Comparison of ENCODE assay signal across 9 mouse cellular contexts in genomic region chr10:81143157-81143633, GRCm38 (mm10). TPM values are rescaled to one million over a fixed set of nuclear protein-coding genes. Genes with fewer than 3 reads are reported as not detected.
DNase-seq lines count a peak whose midpoint lies in the region; ATAC-seq and TF ChIP-seq lines count a peak whose summit lies in the region.
"Had no signal": no experiment of that assay in that cellular context is flagged by ENCODE, and none has a peak within 500 bp of the region (broad histone marks: within the 10 kb centered on the region; RNA-seq: fewer than 3 reads in every experiment).

No protein-coding gene starts in this region.

- intact Hi-C loops in left cerebral cortex, postnatal 4 days (cut with DNase I), result no loop called here

- H3K4me2 ChIP-seq in hindbrain, embryonic 13.5 days, result no peak overlapping the region
- no peak overlapping the region for H3K4me2 ChIP-seq in hindbrain, embryonic 11.5 days (replicated peaks; ENCODE audit: low read depth, low read length)
- no peak overlapping the region for H3K4me2 ChIP-seq in liver, embryonic 14.5 days (ENCODE audit: low read depth)
- H3K4me2 ChIP-seq: limb, embryonic 12.5 days had no signal

- no peak for TF ChIP-seq CTCF in G1E (IDR thresholded peaks at IDR 0.05; ENCODE audit: low read depth, low read length)
- peak; percentile 21; the same call in 1 of the 2 replicates for TF ChIP-seq CTCF in liver, embryonic 14.5 days (IDR thresholded peaks at IDR 0.05; ENCODE audit: low read depth)

- no peak for DNase-seq in hindbrain, embryonic 11.5 days (ENCODE audit: low spot score)
- no peak for DNase-seq in G1E (ENCODE audit: low spot score)
- peak; percentile 66 for DNase-seq in brain, adult 2 months (ENCODE audit: low read depth, low spot score)
- no peak for DNase-seq in liver, embryonic 14.5 days (ENCODE audit: low read depth in 3 of 3, low spot score in 3 of 3)
- no peak for DNase-seq in spleen, postnatal 4 days (ENCODE audit: low spot score in 2 of 2)
- no peak for DNase-seq in left cerebral cortex, postnatal 4 days

- H3K36me3 ChIP-seq in hindbrain, embryonic 13.5 days, result peaks cover 49% of the 10 kb centered on the region
- H3K36me3 ChIP-seq in hindbrain, embryonic 11.5 days (ENCODE audit: control insufficient read depth, insufficient read depth, low read length), result peaks cover 31% of the 10 kb centered on the region
- H3K36me3 ChIP-seq in G1E (replicated peaks), result peaks cover 98% of the 10 kb centered on the region
- H3K36me3 ChIP-seq in liver, embryonic 14.5 days (replicated peaks; ENCODE audit: control insufficient read depth, insufficient read depth, low read depth), result peaks cover 63% of the 10 kb centered on the region

- H3K27me3 ChIP-seq in hindbrain, embryonic 13.5 days, result no peaks in the 10 kb centered on the region
- no peaks in the 10 kb centered on the region for H3K27me3 ChIP-seq in hindbrain, embryonic 11.5 days (ENCODE audit: control insufficient read depth, insufficient read depth, low read length)
- no peaks in the 10 kb centered on the region for H3K27me3 ChIP-seq in G1E (ENCODE audit: insufficient read depth, low read length)
- no peaks in the 10 kb centered on the region for H3K27me3 ChIP-seq in liver, embryonic 14.5 days (ENCODE audit: control insufficient read depth, insufficient read depth, low read length)
- H3K27me3 ChIP-seq: limb, embryonic 12.5 days had no signal

- H3K9me3 ChIP-seq in hindbrain, embryonic 13.5 days, result no peaks in the 10 kb centered on the region
- no peaks in the 10 kb centered on the region for H3K9me3 ChIP-seq in hindbrain, embryonic 11.5 days (ENCODE audit: control insufficient read depth, low read length)
- peaks cover 23% of the 10 kb centered on the region for H3K9me3 ChIP-seq in G1E (replicated peaks)
- H3K9me3 ChIP-seq in liver, embryonic 14.5 days (ENCODE audit: control insufficient read depth, low read length), result no peaks in the 10 kb centered on the region
- H3K9me3 ChIP-seq: limb, embryonic 12.5 days had no signal

- no peak overlapping the region for H3K4me3 ChIP-seq in hindbrain, embryonic 13.5 days
- no peak overlapping the region for H3K4me3 ChIP-seq in hindbrain, embryonic 11.5 days (ENCODE audit: low read depth, low read length)
- peak overlapping the region; percentile 27; the same call in 1 of the 2 replicates for H3K4me3 ChIP-seq in G1E (ENCODE audit: low read depth, low read length)
- no peak overlapping the region for H3K4me3 ChIP-seq in liver, embryonic 14.5 days (ENCODE audit: insufficient read depth in 1 of 2, low read depth in 2 of 2, low read length in 2 of 2)
- H3K4me3 ChIP-seq: limb, embryonic 12.5 days had no signal

- H3K9ac ChIP-seq in hindbrain, embryonic 13.5 days, result peak overlapping the region; percentile 49
- no peak overlapping the region for H3K9ac ChIP-seq in hindbrain, embryonic 11.5 days (ENCODE audit: low read depth, low read length)
- H3K9ac ChIP-seq in liver, embryonic 14.5 days (replicated peaks), result no peak overlapping the region
- H3K9ac ChIP-seq: limb, embryonic 12.5 days had no signal

- WGBS in hindbrain, embryonic 13.5 days, result 91% methylated on average over 7 of the region's 7 CpGs
- 96% methylated on average over 7 of the region's 7 CpGs for WGBS in hindbrain, embryonic 11.5 days
- WGBS in liver, embryonic 14.5 days (ENCODE audit: insufficient replicate concordance), result 77% methylated on average over 7 of the region's 7 CpGs

- peak overlapping the region; percentile 44; the same call in 1 of the 2 replicates for H3K27ac ChIP-seq in hindbrain, embryonic 13.5 days
- H3K27ac ChIP-seq in hindbrain, embryonic 11.5 days (ENCODE audit: low read depth, low read length), result no peak overlapping the region; the same call in 1 of the 2 replicates
- no peak overlapping the region for H3K27ac ChIP-seq in liver, embryonic 14.5 days
- H3K27ac ChIP-seq: limb, embryonic 12.5 days had no signal

- no peak for ATAC-seq in hindbrain, embryonic 13.5 days (ENCODE audit: low FRiP score)
- no peak for ATAC-seq in hindbrain, embryonic 11.5 days (ENCODE audit: low FRiP score)
- ATAC-seq in G1E (ENCODE audit: extremely low read depth, insufficient number of reproducible peaks, low FRiP score, poor library complexity, severe bottlenecking), result no peak
- no peak for ATAC-seq in liver, embryonic 14.5 days (ENCODE audit: insufficient read depth)
- no peak for ATAC-seq in frontal cortex, adult (ENCODE audit: low TSS enrichment)

- TF ChIP-seq EP300 in liver, embryonic 14.5 days (IDR thresholded peaks at IDR 0.05; ENCODE audit: low read depth), result no peak

- peaks cover 60% of the 10 kb centered on the region for H3K4me1 ChIP-seq in hindbrain, embryonic 13.5 days (replicated peaks)
- peaks cover 18% of the 10 kb centered on the region for H3K4me1 ChIP-seq in hindbrain, embryonic 11.5 days (replicated peaks; ENCODE audit: control insufficient read depth, insufficient read depth, low read length)
- H3K4me1 ChIP-seq in G1E (ENCODE audit: insufficient read depth, low read depth, low read length), result peaks cover 94% of the 10 kb centered on the region
- peaks cover 32% of the 10 kb centered on the region in 2 experiments for H3K4me1 ChIP-seq in liver, embryonic 14.5 days (replicated peaks; ENCODE audit: control insufficient read depth in 2 of 2, insufficient read depth in 2 of 2, low read length in 1 of 2)

RNA-seq across cellular contexts. Expression of gene Zbtb7a, which starts 8.2 kb away (rescaled TPM):
- 13.2 and 13.5 TPM in 2 replicates for polyA plus RNA-seq in hindbrain, embryonic 13.5 days (2015; fragmentation: Nextera tagmentation; extraction: Ambion mirVana)
- 6.6 and 7.9 TPM in 2 replicates for polyA plus RNA-seq in hindbrain, embryonic 11.5 days (2014; fragmentation: Nextera tagmentation; extraction: Ambion mirVana)
- total RNA-seq in G1E (2014; fragmentation: Nextera tagmentation) (27.7 and 31.1 TPM in 2 replicates), G1E (2017) (6.4 and 7.1 TPM in 2 replicates)
- 75.7 and 79.1 TPM in 2 replicates for polyA plus RNA-seq in G1E (2012)
- polyA plus RNA-seq in liver, embryonic 14.5 days (2012; rRNA removed), result 15.2 and 16.3 TPM in 2 replicates
- 25.1 and 30.8 TPM in 2 replicates for polyA plus RNA-seq in liver, embryonic 14.5 days (2014; fragmentation: Nextera tagmentation; extraction: Ambion mirVana)
- 10 to 100 TPM; 23.3 to 24.7 TPM for total RNA-seq in left cerebral cortex, postnatal 4 days (2021)

RNA-seq across cellular contexts. Expression of gene Pias4, which starts 24.5 kb away (rescaled TPM):
- 58.4 and 62.3 TPM in 2 replicates for polyA plus RNA-seq in hindbrain, embryonic 13.5 days (2015; fragmentation: Nextera tagmentation; extraction: Ambion mirVana)
- 52.7 and 54.1 TPM in 2 replicates for polyA plus RNA-seq in hindbrain, embryonic 11.5 days (2014; fragmentation: Nextera tagmentation; extraction: Ambion mirVana)
- total RNA-seq in G1E (2014; fragmentation: Nextera tagmentation) (28.6 and 34.4 TPM in 2 replicates), G1E (2017) (21.2 and 24.8 TPM in 2 replicates)
- polyA plus RNA-seq in G1E (2012), result 62.7 and 70.5 TPM in 2 replicates
- polyA plus RNA-seq in liver, embryonic 14.5 days (2012; rRNA removed), result 11.2 and 13.2 TPM in 2 replicates
- polyA plus RNA-seq in liver, embryonic 14.5 days (2014; fragmentation: Nextera tagmentation; extraction: Ambion mirVana), result 14.9 and 19.0 TPM in 2 replicates
- 10 to 100 TPM; 29.6 to 30.4 TPM for total RNA-seq in left cerebral cortex, postnatal 4 days (2021)

RNA-seq across cellular contexts. Expression of gene Eef2, which starts 33.2 kb away (rescaled TPM):
- 561 and 576 TPM in 2 replicates for polyA plus RNA-seq in hindbrain, embryonic 13.5 days (2015; fragmentation: Nextera tagmentation; extraction: Ambion mirVana)
- 380 and 413 TPM in 2 replicates for polyA plus RNA-seq in hindbrain, embryonic 11.5 days (2014; fragmentation: Nextera tagmentation; extraction: Ambion mirVana)
- total RNA-seq in G1E (2014; fragmentation: Nextera tagmentation) (1,577 and 1,715 TPM in 2 replicates), G1E (2017) (1,676 and 1,695 TPM in 2 replicates)
- 2,355 and 3,878 TPM in 2 replicates for polyA plus RNA-seq in G1E (2012)
- 476 and 570 TPM in 2 replicates for polyA plus RNA-seq in liver, embryonic 14.5 days (2012; rRNA removed)
- polyA plus RNA-seq in liver, embryonic 14.5 days (2014; fragmentation: Nextera tagmentation; extraction: Ambion mirVana), result 233 and 270 TPM in 2 replicates
- 1,000 to 10,000 TPM; 1,312 to 1,322 TPM for total RNA-seq in left cerebral cortex, postnatal 4 days (2021)

RNA-seq across cellular contexts. Expression of gene Map2k2, which starts 37.5 kb away (rescaled TPM):
- 224 and 227 TPM in 2 replicates for polyA plus RNA-seq in hindbrain, embryonic 13.5 days (2015; fragmentation: Nextera tagmentation; extraction: Ambion mirVana)
- polyA plus RNA-seq in hindbrain, embryonic 11.5 days (2014; fragmentation: Nextera tagmentation; extraction: Ambion mirVana), result 201 and 203 TPM in 2 replicates
- total RNA-seq in G1E (2014; fragmentation: Nextera tagmentation) (35.9 and 52.2 TPM in 2 replicates), G1E (2017) (63.5 and 76.7 TPM in 2 replicates)
- polyA plus RNA-seq in G1E (2012), result 272 and 393 TPM in 2 replicates
- polyA plus RNA-seq in liver, embryonic 14.5 days (2012; rRNA removed), result 56.0 and 60.3 TPM in 2 replicates
- polyA plus RNA-seq in liver, embryonic 14.5 days (2014; fragmentation: Nextera tagmentation; extraction: Ambion mirVana), result 90.0 and 98.9 TPM in 2 replicates
- 100 to 1,000 TPM; 153 to 167 TPM for total RNA-seq in left cerebral cortex, postnatal 4 days (2021)

RNA-seq across cellular contexts. Expression of gene Dapk3, which starts 39.6 kb away (rescaled TPM):
- polyA plus RNA-seq in hindbrain, embryonic 13.5 days (2015; fragmentation: Nextera tagmentation; extraction: Ambion mirVana), result 59.1 and 61.7 TPM in 2 replicates
- 49.9 and 53.3 TPM in 2 replicates for polyA plus RNA-seq in hindbrain, embryonic 11.5 days (2014; fragmentation: Nextera tagmentation; extraction: Ambion mirVana)
- total RNA-seq in G1E (2014; fragmentation: Nextera tagmentation), result 34.2 and 43.3 TPM in 2 replicates
- 39.3 and 40.8 TPM in 2 replicates for total RNA-seq in G1E (2017)
- polyA plus RNA-seq in G1E (2012), result 69.8 and 96.7 TPM in 2 replicates
- 16.6 and 17.6 TPM in 2 replicates for polyA plus RNA-seq in liver, embryonic 14.5 days (2012; rRNA removed)
- 13.0 and 16.5 TPM in 2 replicates for polyA plus RNA-seq in liver, embryonic 14.5 days (2014; fragmentation: Nextera tagmentation; extraction: Ambion mirVana)
- total RNA-seq in left cerebral cortex, postnatal 4 days (2021), result 10 to 100 TPM; 62.7 to 62.9 TPM
